Mouse (Mus musculus) kidney, adult 2 months (tissue): ENCODE measurements at regions not wholly inside any gene's neighbourhood (a gene's known extent, or its start where the extent isn't known, plus 50 kb on each side); places are given as distances from the start of the nearest gene placed in this dataset.

Experiments used
- DNase-seq: peaks from one replicate; pipeline ENCODE4 v3.0.0; 2021
- H3K27ac ChIP-seq: fragments of 200-500 bp; 2 replicates; pipeline ENCODE4 v1.5.1; 2012; ENCODE audit warnings: low read depth, low read length, control low read depth, inconsistent platforms; ENCODE audit not compliant: insufficient read depth
- H3K27me3 ChIP-seq: fragments of 200-500 bp; replicated peaks from 2 replicates; pipeline ENCODE4 v1.6.1; 2012; ENCODE audit warnings: mild to moderate bottlenecking, moderate library complexity, low read length, inconsistent platforms; ENCODE audit not compliant: control insufficient read depth, insufficient read depth
- H3K36me3 ChIP-seq: fragments of 200-500 bp; 2 replicates; pipeline ENCODE4 v1.6.1; 2012; ENCODE audit warnings: mild to moderate bottlenecking, moderate library complexity, low read length, inconsistent platforms; ENCODE audit not compliant: control insufficient read depth, insufficient read depth
- H3K4me1 ChIP-seq: fragments of 200-500 bp; 2 replicates; pipeline ENCODE4 v1.6.1; 2011; ENCODE audit warnings: low read length; ENCODE audit not compliant: control insufficient read depth, insufficient read depth
- H3K4me3 ChIP-seq: fragments of 200-500 bp; 2 replicates; pipeline ENCODE4 v1.5.1; 2011; ENCODE audit warnings: mild to moderate bottlenecking, low read depth, low read length, control low read depth; ENCODE audit not compliant: insufficient read depth
- CTCF ChIP-seq: fragments of 200-500 bp; conservative IDR thresholded peaks from 2 replicates; pipeline ENCODE4 v1.5.1; 2011; ENCODE audit warnings: low read depth, mild to moderate bottlenecking, control low read depth, low read length, moderate library complexity, mixed read lengths; ENCODE audit not compliant: insufficient read depth, insufficient read length
- POLR2A ChIP-seq: fragments of 200-500 bp; IDR thresholded peaks from one replicate; pipeline ENCODE4 v1.6.1; 2011; ENCODE audit warnings: low read depth, low read length, control low read depth
- WGBS: fragments of 180-500 bp; shearing (Covaris S2); methylation state at CpG from one replicate; pipeline ENCODE4 v1.1.7; 2018; 5-methylcytosine and 5-hydroxymethylcytosine counted together

- H3K27me3 ChIP-seq: no peaks in the 10 kb centered on the region
- no peaks in the 10 kb centered on the region for H3K4me1 ChIP-seq
- TF ChIP-seq CTCF (no peak), POLR2A (no peak)
- no peak overlapping the region for H3K4me3 ChIP-seq
- 5% methylated on average over 1 of the region's 1 CpGs for WGBS
- no peak for DNase-seq
- no peaks in the 10 kb centered on the region for H3K36me3 ChIP-seq
- no peak overlapping the region for H3K27ac ChIP-seq
Measured at GRCm38 (mm10) chrX:60772439-60772838, 120.8 kb downstream of the Sox3 start.

- Histone ChIP-seq H3K36me3 (no peaks in the 10 kb centered on the region), H3K27me3 (no peaks in the 10 kb centered on the region), H3K27ac (no peak overlapping the region), H3K4me1 (no peaks in the 10 kb centered on the region), H3K4me3 (no peak overlapping the region)
- 61% methylated on average over 5 of the region's 5 CpGs for WGBS
- DNase-seq: no peak
- no peak for TF ChIP-seq CTCF
- TF ChIP-seq POLR2A: no peak
Measured at GRCm38 (mm10) chrX:60750456-60750855, 142.8 kb downstream of the Sox3 start.

GRCm38 (mm10) chrX:60743971-60744370 is 149.3 kb downstream of the Sox3 start:
- H3K27me3 ChIP-seq: no peaks in the 10 kb centered on the region
- DNase-seq: no peak
- H3K4me3 ChIP-seq: no peak overlapping the region
- TF ChIP-seq CTCF (no peak), POLR2A (no peak)
- WGBS: 68% methylated on average over 3 of the region's 3 CpGs
- no peaks in the 10 kb centered on the region for H3K4me1 ChIP-seq
- H3K27ac ChIP-seq: no peak overlapping the region
- no peaks in the 10 kb centered on the region for H3K36me3 ChIP-seq

GRCm38 (mm10) chrX:60743020-60743707 is 150.1 kb downstream of the Sox3 start:
- TF ChIP-seq CTCF (no peak), POLR2A (no peak)
- H3K27ac ChIP-seq: no peak overlapping the region
- no peak for DNase-seq
- H3K4me3 ChIP-seq: no peak overlapping the region
- no peaks in the 10 kb centered on the region for H3K36me3 ChIP-seq
- H3K4me1 ChIP-seq: no peaks in the 10 kb centered on the region
- 56% methylated on average over 3 of the region's 3 CpGs for WGBS
- H3K27me3 ChIP-seq: no peaks in the 10 kb centered on the region

- H3K27me3 ChIP-seq: no peaks in the 10 kb centered on the region
- no peak overlapping the region for H3K4me3 ChIP-seq
- no peaks in the 10 kb centered on the region for H3K36me3 ChIP-seq
- WGBS: 33% methylated on average over 13 of the region's 13 CpGs
- H3K27ac ChIP-seq: no peak overlapping the region
- TF ChIP-seq POLR2A (no peak), CTCF (no peak)
- DNase-seq: no peak
- no peaks in the 10 kb centered on the region for H3K4me1 ChIP-seq
Measured at GRCm38 (mm10) chrX:60719428-60720151, 127.1 kb upstream of the Atp11c start.

- TF ChIP-seq POLR2A (no peak), CTCF (no peak)
- Histone ChIP-seq H3K36me3 (no peaks in the 10 kb centered on the region), H3K27me3 (no peaks in the 10 kb centered on the region), H3K4me3 (no peak overlapping the region), H3K4me1 (no peaks in the 10 kb centered on the region), H3K27ac (no peak overlapping the region)
- WGBS: 21% methylated on average over 6 of the region's 6 CpGs
- no peak for DNase-seq
Measured at GRCm38 (mm10) chrX:60718794-60719193, 126.3 kb upstream of the Atp11c start.

- no peaks in the 10 kb centered on the region for H3K36me3 ChIP-seq
- no peak for DNase-seq
- H3K27ac ChIP-seq: no peak overlapping the region
- no peaks in the 10 kb centered on the region for H3K4me1 ChIP-seq
- 4% methylated on average over 11 of the region's 11 CpGs for WGBS
- no peaks in the 10 kb centered on the region for H3K27me3 ChIP-seq
- H3K4me3 ChIP-seq: no peak overlapping the region
- TF ChIP-seq CTCF (no peak), POLR2A (no peak)
Measured at GRCm38 (mm10) chrX:60718156-60718769, 125.8 kb upstream of the Atp11c start.
